Mouse (Mus musculus) kidney, postnatal 14 days (tissue): ENCODE data around the gene Dip2b.

Experiments used
- DNase-seq: peaks from one replicate; pipeline ENCODE4 v3.0.0; 2022; ENCODE audit warnings: mixed read lengths

Dip2b gene

DNA sequence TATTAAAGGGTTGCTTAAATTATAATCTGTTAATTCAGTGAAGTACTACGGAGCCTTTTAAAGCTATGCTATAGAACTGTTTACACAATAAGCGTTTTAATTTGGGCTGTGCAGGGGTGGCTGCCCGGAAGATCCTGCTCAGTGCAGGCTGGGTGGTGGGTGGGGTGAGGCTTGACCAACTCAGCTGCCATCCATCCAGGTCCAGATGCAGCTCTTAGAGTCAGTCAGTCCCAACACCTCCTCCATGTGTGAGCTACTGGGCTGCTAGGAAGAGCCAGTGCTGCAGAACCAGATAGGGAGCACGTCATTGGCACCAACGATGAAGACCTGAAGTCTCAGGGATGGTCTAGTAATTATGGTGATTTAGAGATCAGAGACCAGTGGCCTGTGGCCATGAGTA lies 101.2 kb downstream of the Dip2b start:
- no peak for DNase-seq

DNA sequence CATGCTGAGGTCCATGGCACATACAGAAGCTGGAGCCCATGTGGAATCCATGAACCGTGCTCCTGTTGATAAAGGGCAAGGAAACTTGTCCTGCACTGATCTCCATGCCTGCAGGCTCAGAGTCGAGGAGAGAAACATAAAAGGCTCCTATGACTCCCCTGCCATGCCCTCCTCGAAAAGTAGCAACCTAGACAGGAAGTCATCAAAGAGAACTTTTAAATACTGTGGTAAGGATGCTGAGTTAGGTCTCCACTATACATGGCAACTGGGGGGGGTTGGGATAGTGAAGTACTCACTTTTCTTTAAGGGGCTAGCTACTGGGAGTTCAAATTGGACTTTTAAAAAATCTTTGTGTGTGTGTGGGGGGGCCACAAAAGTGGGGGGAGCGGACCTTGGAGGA lies 102.0 kb downstream of the Dip2b start:
- DNase-seq, result no peak

DNA sequence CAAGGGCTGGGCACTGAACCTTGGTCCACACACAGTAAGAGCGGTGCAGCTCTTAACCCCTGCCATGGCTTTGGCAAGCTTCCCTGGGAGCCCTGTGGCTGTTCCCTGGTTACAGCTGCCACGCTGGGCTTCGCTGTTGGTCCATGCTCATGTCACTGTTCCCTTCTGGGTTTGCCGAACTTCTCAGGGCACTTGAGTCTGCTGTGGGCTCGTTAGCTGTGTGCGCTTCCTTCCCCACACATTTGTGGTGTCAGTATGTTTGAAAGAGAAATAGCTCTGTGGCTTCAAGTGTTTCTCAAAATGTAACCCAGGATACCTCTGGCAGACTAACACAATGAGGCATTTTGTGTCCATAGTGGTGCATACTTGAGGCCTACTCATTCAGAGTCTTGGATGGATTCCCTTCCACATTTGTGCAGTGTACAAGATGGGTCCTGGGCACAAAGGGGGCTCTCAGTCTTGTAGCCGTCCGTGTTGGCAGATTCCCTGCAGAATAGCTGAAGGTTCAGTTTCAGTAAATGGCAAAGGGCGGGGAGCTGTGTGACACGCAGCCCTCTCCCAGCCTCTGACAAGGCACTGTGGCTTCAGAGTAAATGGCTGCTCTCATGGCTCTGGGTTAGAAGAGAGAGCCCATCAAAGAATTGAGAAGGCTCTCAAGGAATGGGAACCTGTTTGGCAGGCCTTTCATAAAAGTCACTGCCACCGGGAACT lies 104.8 kb downstream of the Dip2b start:
- DNase-seq, result no peak

DNA sequence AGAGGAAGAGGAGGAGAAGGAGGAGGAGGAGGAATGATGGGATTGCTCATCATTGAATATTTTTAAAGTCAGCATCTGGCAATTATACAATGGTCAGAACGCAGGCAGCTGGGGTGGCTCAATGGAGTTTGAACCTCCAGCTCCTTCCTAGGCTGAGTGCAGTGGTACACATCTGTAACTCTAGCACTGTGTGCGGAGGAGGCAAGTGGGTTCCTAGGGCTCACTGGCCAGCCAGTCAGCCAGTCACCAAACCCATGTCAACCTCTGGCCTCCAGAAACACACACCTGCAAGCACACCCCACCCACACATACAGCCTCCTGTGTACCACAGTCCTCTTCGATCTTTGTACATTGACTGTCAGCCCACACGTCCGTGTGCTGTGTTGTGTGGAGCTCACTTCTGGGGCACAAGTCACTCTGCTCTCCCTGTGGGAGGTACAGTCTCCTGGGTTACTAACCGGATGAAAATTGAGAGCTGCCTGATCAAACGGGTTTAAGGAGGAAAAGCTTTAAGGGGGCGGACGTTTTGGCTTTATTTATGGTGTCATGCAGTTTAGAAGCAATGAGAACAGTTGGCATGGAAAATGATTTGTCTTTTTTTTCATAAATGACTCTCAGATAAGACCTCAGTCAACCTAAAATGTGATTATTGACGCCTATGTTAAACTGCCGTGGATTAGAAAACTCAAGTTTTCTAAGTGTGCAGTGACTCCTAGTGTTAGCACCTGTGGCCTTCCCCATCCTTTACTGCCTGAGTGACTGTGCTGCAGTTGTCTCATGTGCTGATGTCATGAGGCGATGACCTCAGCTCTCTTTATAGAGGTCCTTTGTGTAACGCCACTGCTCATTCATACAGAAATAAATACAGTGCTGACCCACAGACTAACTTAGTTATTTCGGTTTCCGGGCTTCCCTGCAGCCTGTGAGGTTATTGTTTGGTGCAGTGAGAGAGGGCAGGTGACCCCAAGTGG lies 106.7 kb downstream of the Dip2b start:
- DNase-seq, result no peak

DNA sequence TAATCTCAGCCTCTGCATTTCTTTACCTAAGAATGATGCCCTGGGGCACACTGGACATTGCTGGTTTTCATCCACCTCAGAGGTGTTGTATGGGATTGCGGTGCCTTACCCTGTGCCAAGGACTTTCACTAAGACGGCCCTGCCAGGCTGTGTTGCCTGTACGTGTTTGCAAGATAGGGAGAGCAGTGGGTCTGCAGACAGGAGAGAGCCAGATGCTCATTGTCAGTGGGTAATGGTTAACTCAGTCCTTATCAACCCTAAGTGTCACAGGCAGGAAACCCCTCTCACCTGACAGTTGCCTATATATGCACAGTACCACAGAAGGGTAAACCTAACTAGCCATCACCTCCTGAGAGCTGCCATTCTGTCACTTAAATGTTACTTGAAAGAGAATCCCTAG lies 107.5 kb downstream of the Dip2b start:
- no peak for DNase-seq

DNA sequence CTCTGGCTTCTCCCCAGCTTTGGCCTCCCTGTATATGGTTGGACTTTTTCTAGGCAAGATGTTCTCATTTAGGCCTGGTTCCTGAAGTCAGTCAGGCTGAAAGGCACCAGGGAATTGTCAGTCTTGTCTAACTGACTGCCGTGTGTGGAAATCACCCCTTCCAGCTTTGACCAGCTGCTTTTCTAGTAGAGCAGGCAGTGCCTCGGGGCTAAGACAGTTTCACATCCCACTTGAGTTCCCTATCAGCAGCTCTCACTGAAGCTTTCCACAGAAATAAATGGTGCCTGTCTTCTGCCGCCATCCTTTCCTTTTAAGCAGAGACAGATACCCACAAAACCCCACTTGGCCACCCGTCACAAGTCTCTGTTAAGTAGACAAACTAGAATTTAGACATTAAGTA lies 112.1 kb downstream of the Dip2b start:
- DNase-seq, result no peak

DNA sequence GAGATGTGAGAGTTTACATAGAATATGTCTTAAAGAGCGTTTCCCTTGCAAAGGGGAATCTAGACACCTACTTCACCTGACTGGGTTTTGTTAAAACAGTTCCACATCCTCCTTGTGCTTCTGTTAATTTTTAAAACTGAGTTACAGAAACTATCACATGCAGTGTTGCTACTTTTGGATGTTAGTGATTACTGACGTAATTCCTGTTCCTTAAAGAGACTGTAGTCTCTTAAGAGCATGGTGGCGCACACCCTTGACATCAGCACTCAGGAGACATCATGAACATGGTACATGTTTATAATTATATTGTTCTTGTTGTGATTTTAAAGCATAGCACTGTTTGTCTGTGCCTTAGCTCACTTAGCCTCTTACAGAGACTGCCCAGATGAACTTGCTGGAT lies 113.9 kb downstream of the Dip2b start:
- no peak for DNase-seq

DNA sequence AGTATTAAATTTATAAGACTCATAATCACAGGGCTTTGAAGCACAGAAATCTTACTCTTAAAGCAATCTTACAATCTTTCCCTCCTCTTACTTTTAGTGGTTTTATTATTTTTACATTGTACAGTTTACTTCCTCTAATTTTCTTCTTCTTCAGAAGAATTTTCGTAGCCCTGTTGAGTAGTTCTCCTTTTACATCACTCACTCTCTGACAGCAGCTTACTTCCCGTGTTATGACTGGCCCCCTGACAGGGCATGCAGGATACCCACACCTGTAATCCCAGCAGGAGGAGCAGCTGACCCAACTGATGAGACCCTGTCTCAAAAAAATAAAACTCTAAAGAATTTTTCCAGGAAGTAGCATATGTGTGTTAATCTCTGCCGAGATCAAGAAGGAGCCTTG lies 114.6 kb downstream of the Dip2b start:
- DNase-seq, result no peak

DNA sequence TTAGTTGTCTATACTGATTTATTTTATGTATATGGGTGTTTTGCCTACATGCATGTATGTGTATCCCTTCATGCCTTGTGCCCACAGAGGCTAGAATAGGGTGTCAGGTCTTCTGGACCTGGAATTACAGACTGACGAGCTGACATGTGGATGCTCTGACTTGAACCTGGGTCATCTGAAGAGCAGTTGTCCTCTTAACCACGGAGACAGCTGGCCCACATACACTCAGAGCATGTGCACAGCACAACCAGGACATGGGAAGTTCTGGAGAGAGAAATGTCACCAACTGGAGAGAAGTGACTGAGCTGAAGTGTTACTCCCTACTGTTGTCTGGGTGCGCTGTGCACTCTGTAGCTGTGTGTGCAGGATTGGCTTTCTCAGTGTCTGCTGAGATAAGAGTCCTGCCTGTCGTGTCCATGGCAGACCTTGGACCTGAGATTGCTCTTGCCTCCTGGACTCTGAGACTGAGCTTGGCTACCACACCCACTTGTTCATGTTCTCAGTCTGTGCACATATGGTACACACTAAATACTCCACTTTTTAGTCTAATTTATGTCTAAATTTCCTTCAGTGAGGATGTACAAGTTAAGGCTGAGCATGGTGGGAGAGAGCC lies 117.7 kb downstream of the Dip2b start:
- DNase-seq, result no peak

DNA sequence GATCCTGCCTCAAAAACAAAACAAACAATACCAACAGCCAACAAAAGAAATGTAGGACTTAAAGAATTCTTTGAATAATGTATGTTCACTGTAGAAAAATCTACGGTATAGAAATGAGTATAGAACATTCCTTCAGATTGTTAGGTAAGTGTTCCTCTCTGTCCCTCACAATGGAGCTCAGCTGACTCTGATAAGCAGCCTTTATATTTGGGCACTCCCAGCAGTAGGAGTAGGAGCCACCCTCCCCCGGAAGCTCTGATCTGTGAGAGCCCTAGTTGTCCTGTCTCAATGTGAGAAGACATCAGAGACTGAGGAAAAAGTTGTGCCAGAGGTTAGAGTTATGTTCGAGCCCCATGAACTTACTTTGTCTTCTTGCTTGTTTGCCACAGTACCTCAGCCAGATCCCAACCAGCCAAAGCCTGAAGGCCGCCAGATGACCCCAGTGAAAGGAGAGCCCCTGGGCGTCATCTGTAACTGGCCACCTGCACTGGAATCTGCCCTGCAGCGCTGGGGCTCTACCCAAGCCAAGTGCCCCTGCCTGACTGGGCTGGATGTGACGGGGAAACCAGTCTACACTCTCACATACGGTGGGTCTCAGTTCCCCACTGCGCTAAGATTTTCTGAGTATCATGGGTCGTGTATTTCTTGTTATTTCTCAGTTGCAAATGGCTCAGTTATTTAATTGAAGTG lies 118.5 kb downstream of the Dip2b start:
- DNase-seq, result no peak

DNA sequence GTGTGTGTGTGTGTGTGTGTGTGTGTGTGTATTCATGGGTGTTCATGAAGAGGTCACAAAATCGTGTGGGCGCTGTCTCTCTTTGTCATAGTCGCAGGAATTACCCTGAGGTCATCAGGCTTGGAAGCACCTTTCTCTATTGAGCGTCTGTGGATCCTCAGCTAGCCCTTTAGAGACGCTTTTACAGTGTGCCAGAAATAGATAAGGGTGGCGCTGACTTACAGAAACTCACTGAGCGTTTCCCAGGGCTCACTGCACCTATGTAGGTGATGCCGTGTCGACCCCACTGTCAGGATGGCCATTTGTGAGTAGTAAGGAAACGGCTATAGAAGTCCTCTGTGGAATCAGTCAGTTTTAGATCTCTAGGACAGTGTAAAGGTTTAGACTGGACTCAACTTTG lies 120.5 kb downstream of the Dip2b start:
- DNase-seq, result no peak

DNA sequence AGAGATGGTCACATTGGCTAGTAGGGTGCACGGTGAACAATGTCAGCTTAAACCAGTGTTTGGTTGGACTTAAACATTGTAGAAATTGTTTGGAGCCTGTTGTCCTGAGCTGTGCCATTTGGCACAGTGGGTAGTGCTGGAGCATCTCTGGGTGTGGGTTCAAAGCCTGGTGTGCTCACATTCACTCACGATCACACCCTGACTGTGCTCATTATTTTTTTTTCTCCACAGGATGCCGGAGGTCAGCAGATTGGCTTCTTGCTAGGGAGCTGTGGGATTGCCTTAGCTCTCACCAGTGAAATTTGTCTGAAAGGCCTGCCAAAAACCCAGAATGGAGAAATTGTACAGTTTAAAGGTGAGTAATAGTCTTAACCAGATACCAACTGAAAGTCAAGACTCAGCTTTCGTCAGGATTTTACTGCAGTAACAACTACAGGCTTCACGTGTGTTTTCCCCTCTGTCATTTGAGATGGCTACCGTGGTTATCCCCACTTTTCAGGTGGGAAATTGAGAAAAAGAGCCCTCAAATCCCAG lies 123.3 kb downstream of the Dip2b start:
- DNase-seq, result no peak

DNA sequence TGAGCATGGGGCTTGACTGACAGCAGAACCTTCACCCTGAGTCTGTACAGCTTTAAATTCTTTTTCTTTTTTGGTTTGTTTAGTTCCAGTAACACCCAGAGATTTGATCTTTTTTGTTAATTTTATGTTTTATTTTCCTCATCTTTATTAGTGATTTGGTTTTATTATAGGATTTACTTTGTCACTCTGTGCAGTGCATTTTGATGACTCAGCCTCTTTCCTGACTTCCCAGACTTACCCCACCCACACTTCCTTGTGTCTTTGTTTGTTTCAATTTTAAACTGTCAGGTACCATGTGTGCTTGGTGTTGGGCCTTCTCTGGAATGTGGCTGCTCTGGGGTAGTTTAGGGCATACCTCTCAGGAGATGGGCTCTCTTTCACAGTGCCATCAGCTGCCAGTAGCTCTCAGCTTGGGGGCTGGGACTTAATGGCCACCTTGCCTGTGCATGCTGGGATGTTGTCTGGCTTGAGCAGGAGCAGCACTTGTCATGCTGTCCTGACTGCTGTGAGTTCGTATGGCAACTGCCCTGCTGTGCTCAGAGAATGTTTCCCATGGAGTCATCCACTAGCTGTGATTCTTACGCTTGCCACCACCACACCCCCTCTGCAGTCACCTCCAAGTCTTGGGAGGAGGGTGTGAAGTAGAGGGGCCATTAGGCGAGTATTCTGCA lies 125.1 kb downstream of the Dip2b start:
- DNase-seq, result no peak

DNA sequence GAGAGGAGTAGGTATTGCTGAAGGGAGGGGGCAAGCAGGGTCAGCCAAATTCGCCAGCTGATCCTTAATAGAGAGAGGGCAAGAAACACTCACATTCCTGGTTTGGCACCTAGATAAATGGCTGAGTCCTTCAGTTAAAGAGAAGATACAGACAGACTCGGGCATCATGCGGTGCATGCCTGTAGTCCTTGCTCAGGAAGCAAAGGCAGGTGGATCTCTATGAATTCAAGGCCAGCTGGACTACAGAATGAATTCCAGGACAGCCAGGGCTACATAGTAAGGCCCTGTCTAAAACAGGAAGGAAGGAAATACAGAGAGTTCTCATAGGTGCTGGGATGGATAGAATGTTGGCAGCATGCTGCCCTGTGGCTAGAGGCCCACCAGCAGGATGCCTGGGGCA lies 128.0 kb downstream of the Dip2b start:
- no peak for DNase-seq

DNA sequence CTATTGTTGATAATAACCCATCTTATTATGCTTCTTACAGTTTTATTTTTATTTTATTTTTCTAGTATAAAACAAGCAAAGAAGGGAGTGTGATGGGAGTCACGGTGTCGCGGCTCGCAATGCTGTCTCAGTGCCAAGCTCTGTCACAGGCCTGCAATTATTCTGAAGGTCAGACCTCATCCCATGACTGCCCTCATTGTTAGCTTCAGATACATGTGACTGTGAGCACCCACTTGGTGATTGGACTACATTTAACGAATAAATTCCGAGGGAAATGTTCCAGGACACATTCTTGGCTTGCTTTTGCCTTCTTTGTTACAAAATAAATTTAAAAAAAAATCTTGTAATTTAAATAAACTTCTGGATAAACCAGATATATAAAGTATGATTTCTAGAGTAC lies 129.3 kb downstream of the Dip2b start:
- DNase-seq, result peak; percentile 35

DNA sequence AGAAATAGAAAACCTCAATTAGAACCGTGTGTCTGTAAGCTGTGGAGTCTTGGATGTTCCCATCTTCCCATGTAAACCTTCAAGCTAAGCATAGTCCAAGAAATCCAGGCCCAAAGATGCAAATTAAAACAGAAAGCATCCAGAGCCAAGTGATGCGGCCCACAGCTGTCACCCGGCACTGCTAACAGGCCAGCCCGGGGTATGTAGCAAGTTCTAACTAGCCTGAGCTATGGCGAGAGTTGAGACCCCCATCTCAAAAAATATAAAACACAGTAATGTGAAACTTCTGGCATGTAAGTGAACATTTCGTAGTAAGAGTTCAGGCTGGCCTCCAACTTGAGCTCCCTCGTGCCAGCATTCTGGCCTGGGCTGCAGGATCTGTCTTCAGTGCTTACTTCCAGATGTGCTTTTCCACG lies 129.7 kb downstream of the Dip2b start:
- no peak for DNase-seq

DNA sequence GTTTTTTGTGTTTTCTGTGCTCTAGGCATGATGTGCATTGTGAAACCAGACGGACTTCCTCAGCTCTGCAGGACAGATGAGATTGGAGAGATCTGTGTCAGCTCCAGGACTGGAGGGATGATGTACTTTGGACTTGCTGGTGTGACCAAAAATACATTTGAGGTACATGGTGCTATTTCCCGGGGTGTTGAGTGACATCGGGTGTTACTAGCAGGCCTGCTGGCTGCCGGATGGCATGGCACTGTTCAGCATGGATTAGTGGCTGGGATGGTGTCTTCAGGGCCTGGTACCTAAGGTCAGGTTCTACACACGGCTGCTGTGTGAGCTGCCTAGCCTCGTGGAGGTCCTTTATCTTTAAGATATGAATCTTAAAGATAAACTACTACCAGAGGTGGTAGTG lies 136.7 kb downstream of the Dip2b start:
- no peak for DNase-seq

DNA sequence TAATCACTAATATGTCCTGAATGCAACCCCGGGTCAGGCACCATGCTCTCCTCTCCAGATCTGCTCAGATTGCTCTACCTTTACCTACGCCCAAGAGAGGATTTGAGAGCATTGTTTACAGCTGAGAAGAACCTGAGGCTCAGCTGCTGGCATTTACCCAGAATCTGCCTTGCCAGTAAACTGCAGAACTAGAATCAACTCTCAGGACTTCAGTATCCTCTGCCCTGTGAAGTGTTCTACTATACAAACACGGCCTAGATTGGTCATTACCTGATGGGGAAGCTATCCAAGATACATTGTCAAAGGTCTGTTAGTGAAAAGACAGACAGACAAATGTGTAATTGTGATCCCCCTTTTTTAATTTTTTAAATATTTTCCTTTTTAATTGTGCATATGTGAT lies 138.7 kb downstream of the Dip2b start:
- no peak for DNase-seq

DNA sequence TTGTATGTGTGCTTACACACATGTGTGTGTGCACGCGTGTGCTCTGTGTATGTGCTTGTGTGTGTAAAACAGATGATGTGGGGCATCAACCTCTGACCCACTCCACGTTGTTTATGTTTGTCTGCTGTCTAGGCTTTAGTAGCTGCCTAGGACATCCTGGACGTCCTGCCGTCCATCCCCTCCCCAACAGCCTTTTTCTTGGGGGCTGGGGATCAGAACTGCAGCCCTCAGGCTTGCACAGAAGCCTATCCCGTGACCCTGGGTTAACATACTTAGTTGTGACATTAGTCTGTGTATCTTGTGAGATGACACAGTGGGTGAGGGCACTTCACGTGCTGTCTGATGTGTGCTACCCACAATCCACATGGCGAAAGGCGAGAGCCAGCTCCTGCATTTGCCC lies 139.1 kb downstream of the Dip2b start:
- DNase-seq, result no peak

DNA sequence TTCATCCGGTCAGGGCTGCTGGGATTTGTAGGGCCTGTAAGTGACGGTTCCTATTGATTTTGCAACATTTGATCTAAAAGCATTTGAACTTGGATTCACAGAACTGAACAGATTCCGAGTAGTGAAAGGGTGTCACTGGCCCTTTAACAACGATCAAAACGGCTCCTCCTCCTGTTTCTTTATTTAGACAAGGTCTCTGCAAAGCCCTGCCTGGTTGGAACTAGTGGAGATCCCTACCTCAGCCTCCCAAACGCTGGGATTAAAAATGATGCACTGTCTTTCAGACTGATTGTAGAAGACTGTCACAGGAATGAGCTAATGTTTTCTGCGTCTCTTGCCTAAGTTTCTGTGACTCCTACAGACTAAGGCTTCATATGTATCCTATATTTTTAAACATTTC lies 140.0 kb downstream of the Dip2b start:
- no peak for DNase-seq

DNA sequence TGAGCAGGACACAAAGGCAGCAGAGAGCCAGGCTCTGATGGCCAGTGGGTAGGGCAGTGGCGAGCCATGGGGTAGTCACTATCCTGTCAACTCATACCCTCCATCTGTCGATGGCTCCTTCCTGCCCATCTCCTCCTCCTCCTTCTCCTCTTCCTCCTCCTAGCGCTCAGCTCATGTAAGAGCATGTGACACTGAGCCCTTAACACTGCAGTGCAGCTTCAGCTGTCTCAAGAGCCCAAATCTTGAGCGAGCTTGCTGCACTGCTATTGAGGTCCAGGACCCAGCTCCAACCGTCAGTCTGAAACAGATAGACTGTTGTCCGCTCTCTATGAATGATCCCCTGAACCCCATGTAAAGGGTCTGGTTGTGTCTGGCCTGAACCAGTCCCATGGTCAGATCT lies 141.2 kb downstream of the Dip2b start:
- no peak for DNase-seq

DNA sequence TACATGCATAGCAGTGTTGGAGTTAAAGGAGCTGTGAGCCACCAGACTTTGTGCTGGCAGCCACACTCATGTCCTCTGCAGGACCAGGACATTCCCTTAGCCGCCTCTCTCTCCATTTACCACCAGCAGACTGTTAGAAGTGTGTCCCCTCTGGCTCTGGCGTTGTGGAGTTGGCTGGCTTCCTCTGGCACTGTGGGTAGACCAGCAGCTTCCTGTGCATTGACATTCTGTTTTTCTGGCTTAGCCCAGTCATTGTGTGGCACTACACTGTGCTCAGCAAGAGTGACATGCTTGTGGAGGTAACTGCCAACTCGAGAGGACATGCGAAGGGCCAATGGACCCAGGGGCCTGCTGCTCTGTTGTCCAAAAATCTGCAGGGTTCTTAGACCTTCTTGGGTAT lies 141.8 kb downstream of the Dip2b start:
- DNase-seq, result no peak
